Mouse (Mus musculus): ENCODE measurements around the gene Ntm. TPM values are rescaled to one million over a fixed set of nuclear protein-coding genes. Genes with fewer than 3 reads are reported as not detected.

The Ntm gene
- polyA plus RNA-seq, 1 experiment from 2014 or later = 125 TPM

- no peaks in the 10 kb centered on the region for H3K9me3 ChIP-seq
- 11% methylated on average over 20 of the region's 20 CpGs for WGBS
- no peak overlapping the region; the same call in 1 of the 2 replicates for H3K27ac ChIP-seq
- peak overlapping the region; percentile 46 for H3K4me2 ChIP-seq (replicated peaks)
- peaks cover 6% of the 10 kb centered on the region; the same call in 1 of the 2 replicates for H3K27me3 ChIP-seq
- H3K36me3 ChIP-seq = no peaks in the 10 kb centered on the region
- peak; percentile 34; the same call in 1 of the 2 replicates for ATAC-seq
- peak overlapping the region; percentile 23 for H3K4me3 ChIP-seq (replicated peaks)
- peaks cover 28% of the 10 kb centered on the region for H3K4me1 ChIP-seq (replicated peaks)
- H3K9ac ChIP-seq (replicated peaks) = no peak overlapping the region
Observed at GRCm38 (mm10) chr9:29943209-29944070, 19.5 kb downstream of the Ntm start.

DNA sequence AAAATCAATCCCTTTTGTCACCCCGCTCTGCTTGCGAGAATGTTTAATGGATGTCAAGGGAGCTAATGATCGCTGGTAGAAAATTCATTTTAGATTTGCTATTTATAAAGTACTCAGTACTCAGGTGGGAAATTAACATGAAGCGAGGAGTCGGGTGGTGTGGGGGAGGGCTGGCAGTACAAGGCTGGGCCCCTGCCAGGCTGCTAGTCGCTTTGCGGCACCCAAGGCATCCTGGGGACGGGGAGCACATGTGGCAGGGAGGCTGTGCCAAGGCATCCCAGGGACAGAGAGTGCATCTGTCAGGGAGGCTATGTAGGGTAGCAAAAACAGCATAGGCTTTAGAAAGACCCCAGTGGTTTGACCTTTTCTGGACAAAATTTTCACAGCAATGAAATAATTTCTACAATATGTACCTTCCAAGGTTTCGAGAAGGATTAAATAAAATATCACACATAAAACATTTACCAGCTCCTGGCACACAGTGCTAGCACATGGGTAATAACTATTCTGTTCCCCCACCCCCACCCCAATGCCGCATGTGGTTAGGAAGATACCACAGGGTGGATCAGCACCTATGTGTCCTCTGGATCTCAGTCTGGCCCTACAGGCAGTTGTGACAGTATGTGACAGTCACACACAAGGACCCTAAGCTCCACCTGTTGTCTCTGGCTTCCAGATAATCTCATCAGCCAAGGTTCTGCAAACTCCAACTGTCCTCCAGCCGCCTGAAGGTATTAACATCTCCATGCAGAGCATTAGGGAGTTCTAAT is 20.6 kb downstream of the Ntm start:
- 53% methylated on average over 11 of the region's 11 CpGs for WGBS
- no peak overlapping the region for H3K4me3 ChIP-seq (replicated peaks)
- peaks cover 10% of the 10 kb centered on the region; the same call in 1 of the 2 replicates for H3K27me3 ChIP-seq
- 0 out of 2 replicates have a peak, but pooled peaks have one; percentile 46 for ATAC-seq
- H3K9me3 ChIP-seq = no peaks in the 10 kb centered on the region
- no peak overlapping the region for H3K9ac ChIP-seq (replicated peaks)
- H3K36me3 ChIP-seq = no peaks in the 10 kb centered on the region
- no peak overlapping the region for H3K27ac ChIP-seq
- no peak overlapping the region for H3K4me2 ChIP-seq (replicated peaks)
- H3K4me1 ChIP-seq (replicated peaks) = peaks cover 33% of the 10 kb centered on the region

DNA sequence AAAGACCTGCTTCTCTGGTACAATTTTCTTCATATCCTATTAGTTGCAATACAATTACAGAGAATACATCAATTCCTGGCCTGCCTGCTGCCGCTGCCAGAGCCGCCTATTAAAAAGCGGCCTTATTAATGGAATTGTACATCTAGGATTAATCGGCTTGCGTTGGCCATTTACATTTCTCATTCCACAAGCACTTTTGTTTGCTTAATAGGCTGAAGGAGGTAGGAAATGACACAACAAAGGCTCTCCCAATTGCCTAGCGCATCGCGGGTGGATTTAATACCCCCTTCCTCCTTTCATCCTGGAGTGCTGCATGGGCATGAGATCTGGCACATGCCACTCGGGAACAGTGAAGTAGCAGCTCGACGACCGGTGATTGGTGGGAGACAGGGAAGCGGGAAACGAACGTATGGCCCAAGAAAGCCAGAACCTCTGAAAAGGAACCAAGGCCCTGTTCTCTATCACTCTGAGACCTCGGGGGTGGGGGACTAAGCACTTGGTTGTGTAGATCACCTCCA is 23.4 kb downstream of the Ntm start:
- WGBS = 49% methylated on average over 16 of the region's 16 CpGs
- Histone ChIP-seq H3K9ac (replicated peaks) (no peak overlapping the region), H3K4me2 (replicated peaks) (no peak overlapping the region), H3K27ac (peak overlapping the region; percentile 58; the same call in 1 of the 2 replicates), H3K36me3 (no peaks in the 10 kb centered on the region), H3K4me3 (replicated peaks) (no peak overlapping the region), H3K4me1 (replicated peaks) (peaks cover 38% of the 10 kb centered on the region), H3K27me3 (peaks cover 10% of the 10 kb centered on the region; the same call in 1 of the 2 replicates), H3K9me3 (no peaks in the 10 kb centered on the region)
- peak; percentile 62; the same call in 1 of the 2 replicates for ATAC-seq

GRCm38 (mm10) chr9:29928796-29929195 is 34.1 kb downstream of the Ntm start:
- Histone ChIP-seq H3K4me3 (replicated peaks) (no peak overlapping the region), H3K4me1 (replicated peaks) (peaks cover 9% of the 10 kb centered on the region), H3K27ac (no peak overlapping the region), H3K27me3 (0 out of 2 replicates have a peak, but pooled peaks cover 5% of the 10 kb centered on the region), H3K9me3 (no peaks in the 10 kb centered on the region), H3K4me2 (replicated peaks) (no peak overlapping the region), H3K9ac (replicated peaks) (no peak overlapping the region), H3K36me3 (no peaks in the 10 kb centered on the region)
- ATAC-seq = no peak
- 93% methylated on average over 4 of the region's 4 CpGs for WGBS

DNA sequence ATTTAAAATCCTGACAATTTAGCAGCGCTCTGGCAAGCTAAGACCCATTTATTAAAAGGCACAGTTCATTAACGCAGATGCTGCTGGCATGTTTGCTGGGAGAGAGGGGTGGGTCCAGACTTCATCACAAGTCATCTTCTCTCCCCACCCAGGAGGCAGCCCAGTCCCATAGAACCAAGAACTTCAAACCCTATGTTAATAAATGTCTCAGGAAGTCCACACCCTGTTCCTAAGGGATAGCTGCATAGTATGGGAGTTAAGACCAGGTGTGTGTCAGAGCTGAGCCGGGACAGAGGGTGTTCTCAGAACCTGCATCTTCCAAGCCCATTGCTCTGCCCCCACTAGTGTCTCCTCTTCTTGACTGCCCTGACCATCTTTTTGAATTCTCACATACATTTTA is 37.6 kb downstream of the Ntm start:
- Histone ChIP-seq H3K27ac (no peak overlapping the region), H3K36me3 (no peaks in the 10 kb centered on the region), H3K27me3 (no peaks in the 10 kb centered on the region), H3K4me3 (replicated peaks) (no peak overlapping the region), H3K9ac (replicated peaks) (no peak overlapping the region), H3K9me3 (no peaks in the 10 kb centered on the region), H3K4me1 (replicated peaks) (peaks cover 25% of the 10 kb centered on the region), H3K4me2 (replicated peaks) (no peak overlapping the region)
- no peak for ATAC-seq
- WGBS = 67% methylated on average over 3 of the region's 3 CpGs

DNA sequence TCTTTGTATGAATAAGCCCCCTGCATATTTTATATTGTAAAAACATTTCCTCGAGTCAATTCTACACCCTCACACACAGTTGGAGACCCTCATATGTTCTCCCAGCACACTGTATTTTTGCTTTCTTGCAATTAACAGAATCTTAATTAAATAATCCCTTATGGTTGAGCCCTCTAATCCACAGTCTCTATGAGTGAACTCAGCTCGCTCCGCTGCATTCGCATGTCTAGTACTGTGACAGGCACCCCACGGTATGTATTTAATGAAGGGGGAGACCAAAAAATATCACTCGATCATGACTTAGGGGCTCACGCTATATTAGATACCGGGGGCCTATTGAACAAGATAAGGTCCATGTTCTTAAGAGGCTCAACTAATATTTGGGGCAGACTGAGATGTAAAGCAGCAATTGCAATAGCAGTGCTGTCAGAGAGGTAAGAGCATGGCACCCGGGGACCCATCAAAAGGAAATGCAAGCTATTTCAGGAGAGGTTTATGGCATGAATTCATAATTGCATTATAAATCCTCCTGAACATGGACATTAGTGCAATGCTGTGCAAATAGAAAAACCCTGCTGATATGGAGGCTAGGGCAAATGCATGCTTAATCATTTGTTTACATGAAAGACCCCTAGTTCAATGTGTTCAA is 64.4 kb downstream of the Ntm start:
- H3K27me3 ChIP-seq = no peaks in the 10 kb centered on the region
- 0 out of 2 replicates have a peak, but pooled peaks have one; percentile 20 for ATAC-seq
- H3K27ac ChIP-seq = no peak overlapping the region; the same call in 1 of the 2 replicates

DNA sequence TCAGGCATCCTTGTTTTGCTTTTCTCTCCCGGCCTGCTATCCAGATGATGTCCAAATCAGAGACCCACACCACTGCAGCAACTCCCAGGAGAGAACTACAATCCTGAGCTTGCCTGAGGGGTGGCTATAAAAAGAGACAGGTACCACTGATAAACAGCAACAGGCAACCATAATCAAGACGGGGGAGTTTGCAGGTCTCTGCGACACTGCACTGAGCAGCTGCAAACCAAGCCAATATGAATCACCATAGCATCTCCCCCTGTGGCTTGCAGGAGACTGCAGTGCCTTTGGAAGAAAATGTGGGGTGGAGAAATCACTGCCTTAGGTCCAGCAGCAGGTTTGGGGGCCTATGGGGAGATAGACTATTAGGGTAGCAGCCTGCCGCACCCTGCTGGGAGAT is 65.5 kb downstream of the Ntm start:
- H3K9ac ChIP-seq (replicated peaks) = no peak overlapping the region
- no peaks in the 10 kb centered on the region for H3K36me3 ChIP-seq
- H3K4me1 ChIP-seq (replicated peaks) = peaks cover 18% of the 10 kb centered on the region
- no peak for ATAC-seq
- H3K4me3 ChIP-seq (replicated peaks) = no peak overlapping the region
- 59% methylated on average over 4 of the region's 4 CpGs for WGBS
- no peak overlapping the region for H3K4me2 ChIP-seq (replicated peaks)
- H3K9me3 ChIP-seq = no peaks in the 10 kb centered on the region
- no peaks in the 10 kb centered on the region for H3K27me3 ChIP-seq
- H3K27ac ChIP-seq = no peak overlapping the region; the same call in 1 of the 2 replicates

More for the DNA sequence above, 64.4 kb downstream of the Ntm start:
- no peaks in the 10 kb centered on the region for H3K9me3 ChIP-seq
- H3K4me2 ChIP-seq (replicated peaks) = no peak overlapping the region
- H3K36me3 ChIP-seq = no peaks in the 10 kb centered on the region
- no peak overlapping the region for H3K4me3 ChIP-seq (replicated peaks)
- H3K9ac ChIP-seq (replicated peaks) = no peak overlapping the region
- peaks cover 18% of the 10 kb centered on the region for H3K4me1 ChIP-seq (replicated peaks)
- WGBS = 61% methylated on average over 9 of the region's 9 CpGs

DNA sequence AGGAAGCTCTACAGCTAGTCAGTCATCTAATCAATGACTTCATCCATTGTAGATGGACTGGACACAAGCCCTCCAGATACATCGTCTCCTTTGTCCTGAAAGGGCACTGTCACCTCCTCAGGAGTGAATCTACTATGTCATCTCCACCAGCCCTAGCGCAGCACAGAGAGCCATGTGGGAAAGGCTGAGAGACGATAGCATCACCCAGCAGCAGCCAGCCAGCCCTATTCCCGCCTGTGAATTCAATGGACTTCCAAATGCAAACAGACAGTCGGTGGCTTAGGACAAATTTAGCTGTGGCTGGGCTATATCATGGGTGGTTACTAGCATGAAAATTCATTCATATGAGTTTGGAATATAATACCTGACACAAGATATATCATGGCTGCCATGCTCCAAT is 70.1 kb downstream of the Ntm start:
- WGBS = 81% methylated on average over 5 of the region's 5 CpGs
- no peak for ATAC-seq
- no peak overlapping the region for H3K27ac ChIP-seq
- H3K4me1 ChIP-seq (replicated peaks) = peaks cover 8% of the 10 kb centered on the region
- no peaks in the 10 kb centered on the region for H3K9me3 ChIP-seq
- no peak overlapping the region for H3K4me2 ChIP-seq (replicated peaks)
- H3K27me3 ChIP-seq = no peaks in the 10 kb centered on the region
- no peaks in the 10 kb centered on the region for H3K36me3 ChIP-seq
- no peak overlapping the region for H3K4me3 ChIP-seq (replicated peaks)
- no peak overlapping the region for H3K9ac ChIP-seq (replicated peaks)

- Histone ChIP-seq H3K36me3 (no peaks in the 10 kb centered on the region), H3K4me2 (replicated peaks) (no peak overlapping the region), H3K9me3 (no peaks in the 10 kb centered on the region), H3K9ac (replicated peaks) (no peak overlapping the region), H3K27ac (no peak overlapping the region), H3K27me3 (no peaks in the 10 kb centered on the region), H3K4me3 (replicated peaks) (no peak overlapping the region), H3K4me1 (replicated peaks) (0 out of 2 replicates have a peak, but pooled peaks cover 5% of the 10 kb centered on the region)
- 86% methylated on average over 3 of the region's 3 CpGs for WGBS
- ATAC-seq = no peak
Observed at GRCm38 (mm10) chr9:29888712-29889111, 74.2 kb downstream of the Ntm start.

DNA sequence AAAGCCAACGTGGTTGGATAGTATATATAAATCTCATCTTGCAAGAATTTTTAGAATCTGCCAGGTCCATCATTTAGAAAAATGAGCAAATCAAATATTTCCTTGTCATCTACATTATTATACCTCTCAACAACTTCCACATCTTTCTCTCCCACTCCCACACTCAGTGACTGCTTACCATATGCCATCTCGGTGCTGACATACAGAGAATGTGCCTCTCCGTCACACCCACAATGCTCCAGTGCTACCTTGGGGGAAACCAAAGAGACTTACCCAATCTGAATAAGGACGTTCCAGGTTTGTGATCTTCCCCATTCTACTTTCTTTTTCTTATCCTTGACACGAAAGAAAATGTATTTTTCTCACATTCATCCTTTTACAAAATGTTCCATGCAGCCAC is 75.0 kb downstream of the Ntm start:
- Histone ChIP-seq H3K36me3 (no peaks in the 10 kb centered on the region), H3K4me3 (replicated peaks) (no peak overlapping the region), H3K4me2 (replicated peaks) (no peak overlapping the region), H3K27me3 (no peaks in the 10 kb centered on the region), H3K9me3 (no peaks in the 10 kb centered on the region), H3K4me1 (replicated peaks) (0 out of 2 replicates have a peak, but pooled peaks cover 8% of the 10 kb centered on the region), H3K9ac (replicated peaks) (no peak overlapping the region), H3K27ac (no peak overlapping the region)
- ATAC-seq = no peak
- WGBS = 85% methylated on average over 5 of the region's 5 CpGs

DNA sequence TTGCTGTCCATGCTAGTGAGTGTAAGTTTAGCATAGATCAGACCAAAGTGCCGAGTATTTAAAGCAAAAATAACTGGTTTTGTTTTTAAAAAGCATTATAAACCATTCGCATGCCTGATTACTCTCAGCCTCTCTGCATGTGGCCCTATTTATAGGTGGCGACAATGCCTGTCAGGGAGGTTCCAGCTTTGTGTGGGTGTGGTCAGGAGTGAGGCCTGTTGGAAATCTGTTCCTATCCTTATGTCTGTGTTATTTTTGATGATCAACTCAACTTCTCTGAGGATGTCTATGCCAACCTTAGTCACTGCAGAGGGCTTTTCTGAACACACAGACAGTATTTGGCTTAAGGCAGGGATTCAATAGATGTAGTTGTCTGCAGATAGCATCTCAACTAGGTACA is 78.9 kb downstream of the Ntm start:
- Histone ChIP-seq H3K9ac (replicated peaks) (no peak overlapping the region), H3K36me3 (no peaks in the 10 kb centered on the region), H3K27ac (no peak overlapping the region), H3K9me3 (no peaks in the 10 kb centered on the region), H3K4me1 (replicated peaks) (0 out of 2 replicates have a peak, but pooled peaks cover 8% of the 10 kb centered on the region), H3K4me3 (replicated peaks) (no peak overlapping the region), H3K4me2 (replicated peaks) (no peak overlapping the region), H3K27me3 (no peaks in the 10 kb centered on the region)
- WGBS = 51% methylated on average over 3 of the region's 3 CpGs
- ATAC-seq = no peak
